Mouse (Mus musculus): Measurements from ENCODE around the gene Prr7. TPM values are rescaled to one million over a fixed set of nuclear protein-coding genes. Genes with fewer than 3 reads are reported as not detected.

Gene Prr7
- polyA plus RNA-seq, 1 experiment from 2014 or later, result 5.1 TPM

DNA sequence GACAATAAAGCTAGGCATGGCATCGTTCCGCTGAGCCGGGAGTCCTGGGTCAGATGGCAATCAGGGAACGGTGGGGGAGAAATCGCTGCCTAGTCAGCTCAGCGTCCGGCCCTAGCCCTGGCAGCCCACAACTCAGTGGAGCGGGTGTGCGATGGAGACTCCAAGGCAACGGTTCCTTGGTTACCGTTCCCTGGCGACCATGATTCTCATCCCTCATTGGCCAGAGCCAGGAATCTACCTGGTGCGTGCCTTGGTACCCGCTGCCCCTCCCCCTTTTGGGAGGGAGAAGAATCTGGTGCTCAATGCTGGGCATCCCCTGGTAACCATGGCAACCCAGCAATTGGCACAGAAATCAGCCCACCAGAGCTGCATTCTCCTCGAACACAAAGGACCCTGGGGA is 19.5 kb downstream of the Prr7 start:
- Histone ChIP-seq H3K27ac (replicated peaks) (peak overlapping the region; percentile 99), H3K9ac (peak overlapping the region; percentile 100), H3K4me2 (peak overlapping the region; percentile 79), H3K9me3 (no peaks in the 10 kb centered on the region), H3K27me3 (no peaks in the 10 kb centered on the region), H3K4me3 (peak overlapping the region; percentile 95), H3K36me3 (peaks cover 39% of the 10 kb centered on the region), H3K4me1 (replicated peaks) (peaks cover 52% of the 10 kb centered on the region)
- 3% methylated on average over 15 of the region's 15 CpGs for WGBS
- peak; percentile 87 for ATAC-seq (ENCODE audit: low FRiP score, low read depth)

DNA sequence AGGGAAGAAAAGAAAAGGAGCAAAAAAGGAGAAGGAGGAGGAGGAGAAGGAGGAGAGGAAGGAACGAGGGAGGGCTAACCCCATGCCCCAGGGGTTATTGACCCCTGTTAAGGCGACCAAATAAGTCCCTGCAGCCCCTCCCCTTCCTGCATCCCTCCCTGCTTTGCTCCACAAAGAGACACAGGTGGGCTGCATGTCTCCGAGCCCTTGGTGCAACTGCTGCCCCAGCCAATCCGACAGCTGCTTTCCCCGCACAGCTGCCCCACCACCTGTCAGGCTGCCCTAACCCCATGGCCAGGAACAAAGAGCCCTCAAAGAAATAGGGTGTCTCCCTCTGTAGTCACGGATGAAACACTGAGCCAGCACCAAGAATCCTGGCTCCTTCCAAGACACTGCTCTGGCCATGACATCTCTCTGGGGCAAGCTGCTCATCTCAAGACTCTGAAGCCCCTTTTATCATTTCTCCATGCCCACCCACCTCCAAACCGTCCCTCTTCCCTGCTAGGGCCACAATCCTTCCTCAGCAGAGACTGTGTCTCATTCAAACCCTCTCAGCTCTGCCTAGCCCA is 20.5 kb downstream of the Prr7 start:
- Histone ChIP-seq H3K4me2 (peak overlapping the region; percentile 79), H3K4me3 (peak overlapping the region; percentile 95), H3K27me3 (no peaks in the 10 kb centered on the region), H3K36me3 (peaks cover 29% of the 10 kb centered on the region), H3K9me3 (no peaks in the 10 kb centered on the region), H3K9ac (peak overlapping the region; percentile 100), H3K27ac (replicated peaks) (peak overlapping the region; percentile 99), H3K4me1 (replicated peaks) (peaks cover 52% of the 10 kb centered on the region)
- no peak for ATAC-seq (ENCODE audit: low FRiP score, low read depth)
- 11% methylated on average over 7 of the region's 7 CpGs for whole genome bisulfite sequencing

GRCm38 (mm10) chr13:55486029-55486794 is 22.1 kb downstream of the Prr7 start:
- Histone ChIP-seq H3K27ac (replicated peaks) (peak overlapping the region; percentile 99), H3K27me3 (no peaks in the 10 kb centered on the region), H3K4me3 (peak overlapping the region; percentile 95), H3K9me3 (no peaks in the 10 kb centered on the region), H3K4me1 (replicated peaks) (peaks cover 52% of the 10 kb centered on the region), H3K4me2 (peak overlapping the region; percentile 79), H3K9ac (peak overlapping the region; percentile 100), H3K36me3 (peaks cover 14% of the 10 kb centered on the region)
- WGBS, result 24% methylated on average over 14 of the region's 14 CpGs
- no peak for ATAC-seq (ENCODE audit: low FRiP score, low read depth)

GRCm38 (mm10) chr13:55486916-55487577 is 23.0 kb downstream of the Prr7 start:
- WGBS, result under 1% methylated on average over 26 of the region's 29 CpGs
- ATAC-seq (ENCODE audit: low FRiP score, low read depth), result peak; percentile 35

GRCm38 (mm10) chr13:55487578-55488498 is 23.8 kb downstream of the Prr7 start, which contains the start of gene Dbn1:
Dbn1 (minus strand) TSS chr13:55488111.
- Histone ChIP-seq H3K36me3 (no peaks in the 10 kb centered on the region), H3K4me2 (peak within 1 kb of the TSS; percentile 79), H3K27me3 (no peaks in the 10 kb centered on the region), H3K4me3 (peak within 1 kb of the TSS; percentile 95), H3K9ac (peak within 1 kb of the TSS; percentile 100), H3K9me3 (no peaks in the 10 kb centered on the region), H3K27ac (replicated peaks) (peak within 1 kb of the TSS; percentile 99), H3K4me1 (replicated peaks) (peaks cover 42% of the 10 kb centered on the region)
- peak; percentile 84 for ATAC-seq (ENCODE audit: low FRiP score, low read depth)
- WGBS, result under 1% methylated on average over 72 of the region's 83 CpGs

More at GRCm38 (mm10) chr13:55486916-55487577, 23.0 kb downstream of the Prr7 start:
- Histone ChIP-seq H3K4me2 (peak overlapping the region; percentile 79), H3K4me1 (replicated peaks) (peaks cover 50% of the 10 kb centered on the region), H3K27ac (replicated peaks) (peak overlapping the region; percentile 99), H3K9me3 (no peaks in the 10 kb centered on the region), H3K27me3 (no peaks in the 10 kb centered on the region), H3K36me3 (peaks cover 7% of the 10 kb centered on the region), H3K9ac (peak overlapping the region; percentile 100), H3K4me3 (peak overlapping the region; percentile 95)

DNA sequence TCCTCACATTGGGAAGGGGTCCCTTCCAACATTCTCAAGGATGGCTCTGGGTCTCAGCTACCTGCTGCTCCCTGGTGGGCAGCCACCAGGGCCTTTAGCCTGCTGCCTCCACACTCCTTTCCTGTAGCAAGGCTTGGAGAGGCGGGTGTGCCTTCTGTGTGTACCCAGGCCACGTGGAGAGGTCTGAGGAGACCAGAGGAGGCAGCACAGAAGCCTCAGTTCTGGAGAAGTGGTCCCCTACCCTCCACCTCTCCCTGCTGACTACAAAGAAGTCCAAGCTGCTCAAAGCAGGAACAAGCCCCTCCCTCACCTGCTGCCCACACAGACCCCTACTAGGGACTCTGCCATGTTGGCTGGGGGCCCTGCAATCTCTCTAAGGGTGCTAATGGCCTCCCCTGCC is 30.2 kb downstream of the Prr7 start:
- H3K9ac ChIP-seq, result no peak overlapping the region
- WGBS, result 23% methylated on average over 2 of the region's 2 CpGs
- no peaks in the 10 kb centered on the region for H3K9me3 ChIP-seq
- H3K4me1 ChIP-seq (replicated peaks), result peaks cover 28% of the 10 kb centered on the region
- no peak for ATAC-seq (ENCODE audit: low FRiP score, low read depth)
- no peak overlapping the region for H3K4me3 ChIP-seq
- no peak overlapping the region for H3K27ac ChIP-seq (replicated peaks)
- H3K36me3 ChIP-seq, result peaks cover 4% of the 10 kb centered on the region; the same call in 1 of the 2 replicates
- H3K4me2 ChIP-seq, result no peak overlapping the region
- H3K27me3 ChIP-seq, result no peaks in the 10 kb centered on the region

- Histone ChIP-seq H3K9ac (no peak overlapping the region), H3K4me1 (replicated peaks) (peaks cover 28% of the 10 kb centered on the region), H3K27me3 (no peaks in the 10 kb centered on the region), H3K27ac (replicated peaks) (no peak overlapping the region; the same call in 1 of the 2 replicates), H3K4me2 (0 out of 2 replicates have a peak overlapping the region, but pooled peaks have one; percentile 1), H3K4me3 (no peak overlapping the region), H3K36me3 (peaks cover 4% of the 10 kb centered on the region; the same call in 1 of the 2 replicates), H3K9me3 (no peaks in the 10 kb centered on the region)
- ATAC-seq (ENCODE audit: low FRiP score, low read depth), result peak; percentile 43
- WGBS, result 20% methylated on average over 18 of the region's 18 CpGs
Measured at GRCm38 (mm10) chr13:55494883-55495621, 31.0 kb downstream of the Prr7 start.

GRCm38 (mm10) chr13:55495702-55496101 is 31.6 kb downstream of the Prr7 start:
- no peaks in the 10 kb centered on the region for H3K27me3 ChIP-seq
- H3K4me1 ChIP-seq (replicated peaks), result peaks cover 28% of the 10 kb centered on the region
- H3K4me2 ChIP-seq, result no peak overlapping the region
- no peak overlapping the region for H3K4me3 ChIP-seq
- no peak for ATAC-seq (ENCODE audit: low FRiP score, low read depth)
- H3K9me3 ChIP-seq, result no peaks in the 10 kb centered on the region
- 15% methylated on average over 4 of the region's 4 CpGs for WGBS
- H3K27ac ChIP-seq (replicated peaks), result peak overlapping the region; percentile 7; the same call in 1 of the 2 replicates
- peaks cover 4% of the 10 kb centered on the region; the same call in 1 of the 2 replicates for H3K36me3 ChIP-seq
- H3K9ac ChIP-seq, result no peak overlapping the region

- no peak overlapping the region for H3K27ac ChIP-seq (replicated peaks)
Measured at GRCm38 (mm10) chr13:55496661-55497060, 32.6 kb downstream of the Prr7 start.

DNA sequence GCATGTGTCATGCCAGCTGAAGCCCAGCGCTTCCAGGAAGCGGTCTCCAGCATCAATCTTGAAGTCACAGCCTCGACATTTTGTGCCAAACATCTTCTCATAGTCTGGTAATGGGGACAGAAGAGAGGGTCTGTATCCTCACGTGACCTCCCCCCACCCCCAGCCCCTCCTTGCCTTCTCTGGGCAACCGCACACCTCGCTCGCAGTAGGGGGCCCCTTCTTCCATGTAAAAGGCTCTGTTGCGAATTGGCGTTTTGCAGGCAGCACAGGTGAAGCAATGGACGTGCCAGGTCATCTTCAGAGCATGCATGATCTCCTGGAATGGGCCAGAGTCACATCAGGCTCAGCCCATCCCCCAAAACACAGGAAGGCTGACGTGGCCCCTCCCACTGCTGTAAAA is 34.8 kb downstream of the Prr7 start:
- Histone ChIP-seq H3K4me2 (no peak overlapping the region), H3K4me1 (replicated peaks) (peaks cover 28% of the 10 kb centered on the region), H3K27me3 (no peaks in the 10 kb centered on the region), H3K4me3 (no peak overlapping the region), H3K9me3 (no peaks in the 10 kb centered on the region), H3K27ac (replicated peaks) (no peak overlapping the region), H3K36me3 (peaks cover 22% of the 10 kb centered on the region), H3K9ac (no peak overlapping the region)
- WGBS, result 60% methylated on average over 11 of the region's 11 CpGs
- no peak for ATAC-seq (ENCODE audit: low FRiP score, low read depth)

More at GRCm38 (mm10) chr13:55496661-55497060, 32.6 kb downstream of the Prr7 start:
- 85% methylated on average over 6 of the region's 6 CpGs for WGBS
- H3K27me3 ChIP-seq, result no peaks in the 10 kb centered on the region
- no peak overlapping the region for H3K4me3 ChIP-seq
- peaks cover 4% of the 10 kb centered on the region; the same call in 1 of the 2 replicates for H3K36me3 ChIP-seq
- H3K4me1 ChIP-seq (replicated peaks), result peaks cover 28% of the 10 kb centered on the region
- no peak overlapping the region for H3K4me2 ChIP-seq
- no peaks in the 10 kb centered on the region for H3K9me3 ChIP-seq
- no peak overlapping the region for H3K9ac ChIP-seq
- ATAC-seq (ENCODE audit: low FRiP score, low read depth), result no peak

Data from hindbrain, embryonic 15.5 days (tissue).